Mouse (Mus musculus): ENCODE data around the gene H3f3b. TPM values are rescaled to one million over a fixed set of nuclear protein-coding genes. Genes with fewer than 3 reads are reported as not detected.

Gene H3f3b
- total RNA-seq (2023): 1,542 TPM

DNA sequence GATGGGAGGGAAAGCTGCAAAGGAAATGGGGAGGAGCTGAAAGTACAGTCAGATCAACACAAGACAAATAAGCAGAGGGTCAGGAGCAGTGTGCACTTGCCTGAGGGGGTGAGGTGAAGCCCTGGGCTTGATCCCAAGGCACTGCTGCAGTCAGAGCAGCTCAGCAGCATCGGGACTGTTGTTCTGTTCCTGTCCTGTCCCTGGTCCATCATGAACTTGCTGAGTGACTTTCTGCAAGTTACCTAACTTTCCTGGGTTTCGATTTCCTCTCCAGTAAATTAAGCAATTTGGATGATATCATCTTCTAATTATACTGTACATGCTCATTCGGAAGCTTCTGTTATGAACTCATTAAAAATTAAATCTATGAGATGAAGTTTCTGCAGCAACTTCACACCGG is at the start of gene H3f3b:
Gene H3f3b (minus strand): TSS at position 207 of the 400 bp plus-strand sequence.

DNA sequence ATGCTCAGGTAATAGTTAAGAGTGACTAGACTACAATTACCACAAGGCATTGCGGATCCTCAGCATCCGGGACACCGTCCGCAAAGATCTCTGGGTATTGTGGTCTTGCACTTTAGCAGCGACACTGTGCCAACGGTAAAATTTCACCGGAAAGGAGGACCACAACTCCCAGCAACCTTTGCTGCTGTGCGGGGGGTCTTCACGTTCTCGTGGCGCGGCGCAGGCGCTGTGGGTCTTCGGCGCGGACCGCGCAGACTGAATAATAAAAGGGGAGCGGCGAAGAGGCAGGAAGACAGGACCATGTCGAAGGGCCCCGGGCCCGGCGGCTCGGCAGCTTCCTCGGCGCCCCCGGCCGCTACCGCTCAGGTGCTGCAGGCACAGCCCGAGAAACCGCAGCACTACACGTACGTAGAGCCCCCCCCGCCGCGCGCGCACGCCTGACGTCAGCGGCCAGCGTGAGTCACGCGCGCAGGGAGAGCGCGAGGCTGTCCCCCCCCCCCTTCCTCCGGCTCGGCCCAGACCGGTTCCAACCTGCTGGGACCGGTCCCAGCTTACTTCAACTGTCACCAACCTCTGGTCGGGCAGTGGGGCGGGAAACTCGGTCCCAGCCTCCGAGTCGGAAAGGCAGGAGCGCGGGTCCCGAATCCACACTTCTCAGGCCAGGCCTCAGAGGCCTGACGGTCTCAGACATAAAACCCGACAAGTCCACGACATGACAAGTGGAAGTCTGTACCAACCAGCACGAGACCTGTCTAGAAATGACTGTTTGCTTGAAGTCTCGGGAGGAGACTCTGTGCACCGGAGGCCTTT is 2.5 kb upstream of the H3f3b start, which contains the start of gene Unk:
Gene Unk (plus strand): TSS at position 235 of the 810 bp plus-strand sequence.

DNA sequence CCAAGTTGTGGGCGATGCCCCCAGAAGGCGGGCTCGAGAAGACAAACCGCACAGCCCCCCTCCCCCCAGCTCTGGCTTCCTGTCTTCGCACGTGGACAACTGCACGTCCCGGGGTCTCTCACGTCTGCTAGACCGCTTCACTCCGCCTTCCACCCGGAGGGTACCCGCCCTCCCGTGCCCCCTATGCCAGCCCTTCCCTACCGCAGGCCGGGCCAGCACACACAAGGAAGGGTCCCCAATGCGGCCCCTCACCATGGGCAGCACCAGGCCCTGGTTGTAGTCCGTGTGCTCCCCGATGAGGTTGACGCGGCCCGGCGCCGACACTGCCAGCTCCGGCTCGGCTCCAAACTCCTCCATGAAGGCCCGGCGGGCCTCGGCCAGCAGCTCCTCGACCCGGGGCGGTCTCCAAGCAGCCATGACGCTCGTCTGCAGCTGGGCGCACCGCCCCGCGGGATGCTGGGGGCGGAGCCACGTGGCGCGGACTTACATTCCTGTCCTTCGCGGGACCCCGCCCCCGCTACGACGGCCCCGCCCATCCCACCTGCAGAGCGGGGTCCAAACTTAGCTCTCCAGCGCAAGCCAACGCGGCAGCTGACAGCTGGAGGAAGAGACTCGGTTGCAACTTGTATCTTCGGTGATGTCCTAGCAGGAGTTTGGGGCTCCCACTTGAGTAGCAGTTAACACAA is 15.4 kb downstream of the H3f3b start, which contains the start of gene Galk1:
Gene Galk1 (minus strand): TSS at position 458 of the 686 bp plus-strand sequence.

DNA sequence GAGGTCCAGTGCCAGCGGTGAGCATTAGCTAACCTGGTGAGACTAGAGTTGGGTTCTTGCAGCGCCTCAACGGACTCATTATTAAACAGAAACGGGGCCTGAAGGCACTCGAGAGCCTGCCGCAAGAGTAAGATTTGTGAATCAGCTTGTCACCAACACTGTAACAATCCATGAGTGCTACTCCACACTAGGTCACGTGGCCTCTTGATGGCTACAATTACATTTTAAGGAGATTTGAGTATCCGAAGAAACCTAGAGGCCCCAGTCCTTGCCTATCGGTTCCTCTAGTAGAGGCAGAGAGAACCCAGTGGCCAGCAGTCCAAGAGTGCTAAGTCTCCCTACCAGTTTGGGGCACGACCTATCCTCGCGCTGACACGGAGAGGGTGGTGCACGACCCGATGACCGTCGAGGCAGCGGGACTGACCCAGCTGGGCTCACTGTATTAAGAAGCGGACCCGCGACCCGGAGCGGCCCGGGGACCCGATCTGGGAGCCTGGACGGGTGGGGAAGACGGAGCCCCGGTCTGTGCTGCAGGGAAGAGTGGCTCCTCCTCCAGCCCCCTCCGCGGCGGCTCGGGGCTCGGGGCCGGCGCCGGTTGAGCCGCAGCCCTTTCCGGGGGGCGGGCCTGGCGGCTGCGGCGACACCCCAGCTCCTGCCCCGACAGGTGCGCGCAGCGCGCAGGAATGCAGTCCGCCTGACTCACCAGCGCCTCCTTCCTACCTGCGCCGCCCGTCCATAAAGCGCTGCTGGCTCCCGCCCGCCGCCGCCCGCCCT is 53.3 kb downstream of the H3f3b start, which contains the start of gene Itgb4:
Gene Itgb4 (plus strand): TSS at position 401 of the 774 bp plus-strand sequence.

Other genes starting within 250 kb of the H3f3b start
- 1.1 TPM for gene Caskin2, start 214.3 kb downstream of the H3f3b start, total RNA-seq (2023)
- gene Tsen54, start 213.2 kb downstream of the H3f3b start, total RNA-seq (2023): 16.3 TPM
- 24.1 TPM for gene Llgl2, start 203.9 kb downstream of the H3f3b start, total RNA-seq (2023)
- not detected for gene Myo15b, start 169.6 kb downstream of the H3f3b start, total RNA-seq (2023)
- not detected for gene Smim5, start 128.0 kb downstream of the H3f3b start, total RNA-seq (2023)
- not detected for gene Smim6, start 115.9 kb downstream of the H3f3b start, total RNA-seq (2023)
- 56.8 TPM for gene Sap30bp, start 94.7 kb downstream of the H3f3b start, total RNA-seq (2023)
- 18.0 TPM for gene Recql5, start 94.5 kb downstream of the H3f3b start, total RNA-seq (2023)
- gene Itgb4, start 53.3 kb downstream of the H3f3b start, total RNA-seq (2023): not detected
- gene Galk1, start 15.2 kb downstream of the H3f3b start, total RNA-seq (2023): 12.6 TPM
- gene Unk, start 2.4 kb upstream of the H3f3b start, total RNA-seq (2023): 62.9 TPM
- 71.6 TPM for gene Unc13d, start 50.0 kb upstream of the H3f3b start, total RNA-seq (2023)
- gene Wbp2, start 59.0 kb upstream of the H3f3b start, total RNA-seq (2023): 192 TPM
- gene Trim47, start 99.2 kb upstream of the H3f3b start, total RNA-seq (2023): 0.73 TPM
- 30.5 TPM for gene Trim65, start 103.2 kb upstream of the H3f3b start, total RNA-seq (2023)
- 49.6 TPM for gene Mrpl38, start 110.9 kb upstream of the H3f3b start, total RNA-seq (2023)
- 19.2 TPM for gene Fbf1, start 140.2 kb upstream of the H3f3b start, total RNA-seq (2023)
- gene Ten1, start 170.9 kb upstream of the H3f3b start, total RNA-seq (2023): 31.4 TPM
- 40.6 TPM for gene Acox1, start 171.1 kb upstream of the H3f3b start, total RNA-seq (2023)
- gene Evpl, start 210.1 kb upstream of the H3f3b start, total RNA-seq (2023): 0.35 TPM
- gene Srp68, start 246.3 kb upstream of the H3f3b start, total RNA-seq (2023): 63.1 TPM

Data from CD4-positive naive resting alpha-beta T cell, adult 76 days (primary cell).